Mouse (Mus musculus): ENCODE results near the gene Slc17a7.

DNA sequence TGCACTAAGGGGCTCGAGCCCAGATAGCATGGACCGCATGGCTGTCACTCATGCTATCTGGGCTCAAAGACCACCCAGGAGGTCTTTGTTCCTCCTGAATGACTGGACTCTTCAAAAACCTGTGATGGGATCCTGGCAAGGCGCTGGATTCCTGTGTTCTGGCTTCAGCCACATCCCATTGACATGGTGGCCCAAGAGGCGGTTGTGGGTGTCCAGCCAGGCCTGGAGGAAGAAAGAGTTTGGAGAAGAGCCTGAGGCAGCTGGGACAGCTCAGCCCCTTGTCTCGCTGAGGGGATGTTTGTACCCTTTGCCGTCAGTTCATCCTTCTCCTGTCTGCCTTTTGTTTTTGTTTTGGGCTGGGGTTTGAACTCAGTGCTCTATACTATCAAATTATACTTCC, 14.2 kb upstream of the Slc17a7 start:
- TF ChIP-seq CTCF (IDR thresholded peaks at IDR 0.05; ENCODE audit: borderline replicate concordance, insufficient read depth, low read length) (no peak), POLR2A (IDR thresholded peaks at IDR 0.05; ENCODE audit: low read depth, low read length) (no peak)
